Mouse (Mus musculus): Measurements from ENCODE around the gene Actc1. TPM values are rescaled to one million over a fixed set of nuclear protein-coding genes. Genes with fewer than 3 reads are reported as not detected.

Gene Actc1
- polyA plus RNA-seq, 1 experiment, result not detected

DNA sequence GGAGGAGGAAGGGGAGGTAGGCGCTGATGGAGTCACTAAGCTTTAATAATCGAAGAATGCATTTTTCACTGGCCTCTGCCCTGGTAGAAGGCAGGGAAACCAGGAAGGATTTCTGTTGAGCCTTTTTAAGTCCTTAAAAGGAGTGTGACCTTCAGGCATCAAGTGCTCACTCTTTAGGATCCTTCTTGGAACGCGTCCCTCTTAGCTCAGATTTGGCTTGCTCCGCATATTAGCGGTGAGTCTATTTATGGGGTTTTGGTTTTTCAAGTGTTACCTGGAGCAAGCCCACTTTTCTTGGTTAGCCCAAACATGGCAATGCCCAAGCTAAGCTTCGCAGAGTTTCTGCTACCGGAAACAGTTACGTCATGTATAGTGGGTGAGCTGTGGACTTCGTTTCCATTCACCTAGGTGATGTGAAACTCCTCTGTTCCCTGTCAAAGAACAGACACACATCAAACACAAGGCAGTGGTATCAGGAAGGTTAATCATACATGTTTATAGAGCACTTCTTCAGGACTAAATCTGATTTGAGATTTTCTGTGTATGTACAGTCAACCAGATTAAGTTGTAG lies 5.0 kb upstream of the Actc1 start:
- no peak for TF ChIP-seq GATA1 (IDR thresholded peaks at IDR 0.05; ENCODE audit: low read length)

GRCm38 (mm10) chr2:114057303-114057853 lies 4.0 kb upstream of the Actc1 start:
- TF ChIP-seq GATA1 (IDR thresholded peaks at IDR 0.05; ENCODE audit: low read length), result no peak

GRCm38 (mm10) chr2:114054129-114054528 lies 781 bp upstream of the Actc1 start:
- no peak for TF ChIP-seq GATA1 (IDR thresholded peaks at IDR 0.05; ENCODE audit: low read length)

DNA sequence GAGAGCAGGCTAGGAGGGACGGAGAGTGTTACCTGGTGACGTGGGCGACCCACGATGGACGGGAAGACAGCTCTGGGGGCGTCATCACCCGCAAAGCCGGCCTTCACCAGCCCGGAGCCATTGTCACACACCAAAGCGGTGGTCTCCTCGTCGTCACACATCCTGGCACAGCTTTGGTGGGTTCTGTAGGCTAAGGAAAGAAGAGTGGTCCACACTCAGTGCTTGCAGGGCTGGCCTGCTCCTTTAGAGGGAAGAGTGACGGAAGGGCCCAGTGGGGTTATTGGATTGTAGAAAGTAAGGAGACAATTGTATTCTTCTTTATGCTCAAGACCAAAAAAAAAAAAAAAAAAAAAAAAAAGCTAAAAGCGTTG lies 1.5 kb downstream of the Actc1 start:
- no peak for TF ChIP-seq GATA1 (IDR thresholded peaks at IDR 0.05; ENCODE audit: low read length)

- no peak for TF ChIP-seq GATA1 (IDR thresholded peaks at IDR 0.05; ENCODE audit: low read length)
These were observed 2.1 kb downstream of the Actc1 start for GRCm38 (mm10) chr2:114051111-114051870.

DNA sequence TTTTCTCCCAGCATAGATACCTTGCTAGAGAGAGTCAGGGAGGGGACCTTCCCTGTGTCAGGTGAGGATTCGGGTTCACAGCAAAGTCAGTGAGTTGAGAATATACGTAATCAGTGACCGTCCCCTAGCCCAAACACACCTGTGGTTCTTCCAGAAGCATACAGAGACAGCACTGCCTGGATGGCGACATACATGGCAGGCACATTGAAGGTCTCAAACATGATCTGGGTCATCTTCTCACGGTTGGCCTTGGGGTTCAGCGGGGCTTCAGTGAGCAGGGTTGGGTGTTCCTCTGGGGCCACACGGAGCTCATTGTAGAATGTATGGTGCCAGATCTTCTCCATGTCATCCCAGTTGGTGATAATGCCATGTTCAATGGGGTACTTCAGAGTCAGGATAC lies 3.2 kb downstream of the Actc1 start:
- no peak for TF ChIP-seq GATA1 (IDR thresholded peaks at IDR 0.05; ENCODE audit: low read length)

GRCm38 (mm10) chr2:114049372-114049771 lies 4.0 kb downstream of the Actc1 start:
- no peak for TF ChIP-seq GATA1 (IDR thresholded peaks at IDR 0.05; ENCODE audit: low read length)

DNA sequence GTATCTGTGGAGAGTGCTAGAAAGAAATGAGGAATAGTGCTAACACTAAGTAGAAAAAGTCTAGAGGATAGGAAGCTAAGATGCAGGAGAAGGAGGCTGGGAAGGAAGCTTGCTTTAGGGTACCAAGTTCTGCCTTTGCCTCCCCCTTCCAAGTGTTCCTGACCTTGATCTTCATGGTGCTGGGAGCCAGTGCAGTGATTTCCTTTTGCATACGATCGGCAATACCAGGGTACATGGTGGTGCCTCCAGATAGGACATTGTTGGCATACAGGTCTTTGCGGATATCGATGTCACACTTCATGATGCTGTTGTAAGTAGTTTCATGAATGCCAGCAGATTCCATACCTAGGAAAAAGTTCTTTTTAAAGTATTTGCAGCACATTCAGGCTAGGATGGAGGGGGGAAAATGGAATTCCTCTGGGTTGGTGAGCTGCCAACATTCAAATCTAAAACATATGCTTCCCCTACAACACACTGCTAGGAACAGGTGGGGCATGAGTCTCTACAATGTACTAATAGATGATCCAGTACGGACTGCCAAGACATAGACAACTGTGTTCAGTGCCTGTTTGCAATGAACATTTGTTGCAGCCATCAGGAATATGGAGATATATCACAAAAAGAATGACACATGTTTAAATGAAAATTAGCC lies 5.3 kb downstream of the Actc1 start:
- TF ChIP-seq GATA1 (IDR thresholded peaks at IDR 0.05; ENCODE audit: low read length), result no peak

DNA sequence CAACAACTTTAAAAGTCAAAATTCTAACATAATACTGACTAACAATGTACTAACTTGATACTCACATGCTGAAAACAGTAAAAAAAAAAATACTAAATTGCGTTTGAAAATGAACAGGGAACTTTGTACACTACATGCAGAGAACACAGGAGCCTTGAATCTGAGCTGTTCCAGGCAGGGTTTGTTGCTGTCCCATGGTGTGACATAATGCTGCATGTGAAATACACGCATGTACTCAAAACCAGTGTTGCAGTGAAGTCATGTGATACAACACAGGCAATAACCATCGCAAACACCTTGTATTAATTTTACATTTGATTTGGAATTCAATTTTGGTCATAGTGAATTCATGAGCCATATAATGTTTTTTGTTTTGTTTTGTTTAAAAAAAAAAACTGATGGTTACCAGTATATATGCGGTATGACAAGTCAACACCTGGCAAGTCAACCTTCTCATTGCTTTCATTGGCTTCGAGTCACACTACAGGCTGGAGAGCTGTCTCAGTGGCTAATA lies 7.1 kb downstream of the Actc1 start:
- no peak for TF ChIP-seq GATA1 (IDR thresholded peaks at IDR 0.05; ENCODE audit: low read length)

DNA sequence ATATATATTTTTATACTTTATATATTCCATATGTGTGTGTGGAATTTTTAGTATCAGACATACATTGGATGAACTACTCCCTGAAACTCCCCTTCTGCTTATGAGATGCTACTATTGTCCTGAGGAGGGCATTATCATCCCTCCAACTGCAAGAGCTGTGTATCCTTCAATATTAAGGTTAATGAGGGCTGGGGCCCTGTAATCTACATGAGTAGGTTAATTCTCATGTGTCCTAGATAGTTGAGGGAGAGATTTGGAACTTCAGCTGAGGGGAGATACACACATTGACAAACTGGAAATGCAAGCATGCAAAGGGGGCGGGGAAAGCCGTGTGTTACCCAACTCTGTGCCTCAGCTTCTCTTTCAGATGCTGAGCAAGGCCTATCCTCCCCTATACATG lies 15.4 kb downstream of the Actc1 start:
- TF ChIP-seq GATA1 (IDR thresholded peaks at IDR 0.05; ENCODE audit: low read length), result no peak

- TF ChIP-seq GATA1 (IDR thresholded peaks at IDR 0.05; ENCODE audit: low read length), result no peak
These were observed 21.1 kb downstream of the Actc1 start for GRCm38 (mm10) chr2:114032259-114032658.

GRCm38 (mm10) chr2:114023383-114023782 lies 30.0 kb downstream of the Actc1 start:
- TF ChIP-seq GATA1 (IDR thresholded peaks at IDR 0.05; ENCODE audit: low read length), result no peak

- TF ChIP-seq GATA1 (IDR thresholded peaks at IDR 0.05; ENCODE audit: low read length), result no peak
These were observed 33.2 kb downstream of the Actc1 start for GRCm38 (mm10) chr2:114020210-114020563.

- TF ChIP-seq GATA1 (IDR thresholded peaks at IDR 0.05; ENCODE audit: low read length), result no peak
These were observed 33.7 kb downstream of the Actc1 start for GRCm38 (mm10) chr2:114019474-114020209.

- no peak for TF ChIP-seq GATA1 (IDR thresholded peaks at IDR 0.05; ENCODE audit: low read length)
These were observed 35.2 kb downstream of the Actc1 start for GRCm38 (mm10) chr2:114018136-114018535.

DNA sequence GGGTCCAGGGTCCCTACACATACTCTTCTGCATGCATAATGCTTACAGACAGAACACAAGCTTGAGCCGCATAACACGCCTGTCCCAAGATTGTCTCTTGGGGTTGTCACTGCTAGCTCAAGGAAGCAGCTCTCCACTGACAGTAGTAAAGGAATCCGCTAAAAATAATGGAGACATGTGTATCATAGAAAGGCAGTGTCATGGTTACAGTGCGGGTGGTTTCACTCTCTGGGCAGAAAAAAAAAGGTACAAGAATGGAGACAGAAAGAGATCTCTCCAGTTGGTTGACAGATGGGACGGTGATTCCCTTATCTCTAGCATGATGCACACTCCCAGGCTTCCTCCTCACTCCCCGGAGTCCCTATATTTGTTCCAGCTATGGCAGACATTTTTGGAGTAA lies 38.5 kb downstream of the Actc1 start:
- TF ChIP-seq GATA1 (IDR thresholded peaks at IDR 0.05; ENCODE audit: low read length), result no peak
